Mouse (Mus musculus): ENCODE results near the gene Gm42791. TPM values are rescaled to one million over a fixed set of nuclear protein-coding genes. Genes with fewer than 3 reads are reported as not detected.

Gene Gm42791
- polyA plus RNA-seq (2015; fragmentation: Nextera tagmentation; extraction: Ambion mirVana) = 0.78 and 1.2 TPM in 2 replicates

DNA sequence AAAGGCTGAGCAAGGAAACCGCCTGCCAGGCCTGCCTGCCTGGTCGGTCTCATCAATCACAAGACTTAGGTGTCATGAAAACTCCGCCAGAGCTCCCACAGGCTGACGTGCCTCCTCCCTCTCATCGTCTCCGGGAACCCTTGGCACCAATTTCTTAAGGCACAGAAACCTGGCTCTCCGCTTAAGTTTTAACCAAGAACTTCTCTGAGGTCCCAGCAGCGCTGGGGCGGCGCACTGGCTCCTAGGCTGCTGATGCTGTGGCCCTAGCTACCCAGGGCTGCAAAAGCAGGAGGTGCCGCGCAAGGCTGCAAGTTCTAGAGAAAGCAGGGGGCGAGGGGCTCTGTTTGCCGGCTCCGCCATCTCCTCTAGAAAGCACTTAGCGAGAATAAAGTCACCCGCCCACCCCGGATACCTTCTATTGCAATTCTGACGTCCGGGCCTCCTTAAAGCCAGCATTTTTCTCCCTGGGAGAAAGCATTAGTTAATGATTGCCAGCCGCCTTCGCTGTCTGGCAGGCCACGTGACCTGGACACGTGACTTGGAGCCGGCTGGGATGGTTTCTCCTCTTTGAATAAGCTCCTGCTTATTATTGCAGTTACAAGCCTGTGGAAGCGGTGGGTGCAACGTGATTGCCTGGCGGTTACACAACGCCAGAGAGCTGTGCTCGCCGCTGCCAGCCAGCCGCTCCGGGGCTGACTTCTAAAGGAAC lies at the start of gene Gm42791:
Gene Gm42791 (minus strand): TSS at position 442 of the 709 bp plus-strand sequence.
- Histone ChIP-seq H3K36me3 (ENCODE audit: insufficient read depth, low read length) (no peaks in the 10 kb centered on the region), H3K9me3 (ENCODE audit: low read length) (no peaks in the 10 kb centered on the region), H3K27me3 (replicated peaks; ENCODE audit: insufficient read depth, low read length) (no peaks in the 10 kb centered on the region), H3K27ac (ENCODE audit: low read length) (peak within 1 kb of the TSS; percentile 90), H3K4me3 (ENCODE audit: low read depth, low read length) (peak within 1 kb of the TSS; percentile 37), H3K4me1 (ENCODE audit: insufficient read depth, low read depth, low read length) (no peaks in the 10 kb centered on the region), H3K4me2 (replicated peaks; ENCODE audit: low read depth, low read length) (peak within 1 kb of the TSS; percentile 70), H3K9ac (replicated peaks; ENCODE audit: low read depth) (peak within 1 kb of the TSS; percentile 5)
- under 1% methylated on average over 33 of the region's 33 CpGs for WGBS
- peak; percentile 80 for TF ChIP-seq EP300 (IDR thresholded peaks at IDR 0.05)
- no peak for TF ChIP-seq CTCF (IDR thresholded peaks at IDR 0.05)
- ATAC-seq (peak; percentile 93), DNase-seq (ENCODE audit: low spot score) (peak; percentile 97)

DNA sequence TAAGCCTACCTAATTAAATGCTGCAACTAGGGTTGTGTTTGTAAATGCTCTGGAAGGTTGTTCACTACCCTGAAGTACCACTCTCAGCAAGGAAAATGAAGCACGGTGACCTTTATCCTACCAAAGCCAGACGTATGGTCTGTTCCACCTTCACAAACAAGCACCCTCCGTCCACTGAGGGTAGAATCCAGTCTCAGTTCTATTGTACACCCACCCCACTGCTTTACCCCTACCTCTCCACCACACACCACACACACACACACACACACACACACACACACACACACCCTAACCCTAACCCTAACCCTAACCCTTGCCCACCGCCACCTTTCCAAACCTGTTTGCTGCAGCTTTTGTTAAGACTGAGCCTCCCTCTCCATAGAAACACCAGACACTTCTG lies 49.1 kb upstream of the Gm42791 start:
- ATAC-seq (no peak), DNase-seq (ENCODE audit: low spot score) (no peak)
- 58% methylated on average over 4 of the region's 4 CpGs for WGBS
- Histone ChIP-seq H3K4me3 (ENCODE audit: low read depth, low read length) (no peak overlapping the region), H3K27ac (ENCODE audit: low read length) (no peak overlapping the region), H3K4me2 (replicated peaks; ENCODE audit: low read depth, low read length) (no peak overlapping the region), H3K27me3 (replicated peaks; ENCODE audit: insufficient read depth, low read length) (no peaks in the 10 kb centered on the region), H3K9ac (replicated peaks; ENCODE audit: low read depth) (no peak overlapping the region), H3K9me3 (ENCODE audit: low read length) (no peaks in the 10 kb centered on the region), H3K36me3 (ENCODE audit: insufficient read depth, low read length) (peaks cover 6% of the 10 kb centered on the region; the same call in 1 of the 2 replicates), H3K4me1 (ENCODE audit: insufficient read depth, low read depth, low read length) (no peaks in the 10 kb centered on the region)
- no peak for TF ChIP-seq CTCF (IDR thresholded peaks at IDR 0.05)
- no peak for TF ChIP-seq EP300 (IDR thresholded peaks at IDR 0.05)

GRCm38 (mm10) chr5:149043240-149043639 lies 48.3 kb upstream of the Gm42791 start:
- Histone ChIP-seq H3K36me3 (ENCODE audit: insufficient read depth, low read length) (peaks cover 6% of the 10 kb centered on the region; the same call in 1 of the 2 replicates), H3K4me3 (ENCODE audit: low read depth, low read length) (no peak overlapping the region), H3K4me1 (ENCODE audit: insufficient read depth, low read depth, low read length) (no peaks in the 10 kb centered on the region), H3K9ac (replicated peaks; ENCODE audit: low read depth) (no peak overlapping the region), H3K9me3 (ENCODE audit: low read length) (no peaks in the 10 kb centered on the region), H3K27me3 (replicated peaks; ENCODE audit: insufficient read depth, low read length) (no peaks in the 10 kb centered on the region), H3K4me2 (replicated peaks; ENCODE audit: low read depth, low read length) (no peak overlapping the region), H3K27ac (ENCODE audit: low read length) (no peak overlapping the region)
- TF ChIP-seq EP300 (IDR thresholded peaks at IDR 0.05) (no peak), CTCF (IDR thresholded peaks at IDR 0.05) (no peak)
- ATAC-seq (no peak), DNase-seq (ENCODE audit: low spot score) (no peak)
- 83% methylated on average over 6 of the region's 6 CpGs for WGBS

DNA sequence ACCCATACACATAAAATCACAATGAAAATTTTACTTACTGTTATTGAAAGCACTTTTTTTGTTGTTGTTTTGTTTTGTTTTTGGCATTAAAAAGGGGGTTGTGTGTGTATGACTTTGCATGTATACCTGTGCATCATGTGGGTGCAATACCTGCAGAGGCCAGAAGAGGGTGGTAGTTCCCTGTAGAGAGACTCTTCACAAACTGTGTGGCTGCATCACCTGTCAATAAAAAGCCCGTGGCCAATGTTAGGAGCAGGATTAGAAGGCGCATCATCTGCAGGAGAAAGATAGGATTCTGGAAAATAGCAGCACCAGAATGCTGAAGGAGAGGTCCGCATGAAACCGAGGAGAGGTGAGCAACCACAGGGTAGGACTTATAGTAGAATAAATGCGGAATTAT lies 44.9 kb upstream of the Gm42791 start:
- Histone ChIP-seq H3K4me3 (ENCODE audit: low read depth, low read length) (no peak overlapping the region), H3K27me3 (replicated peaks; ENCODE audit: insufficient read depth, low read length) (no peaks in the 10 kb centered on the region), H3K36me3 (ENCODE audit: insufficient read depth, low read length) (no peaks in the 10 kb centered on the region), H3K27ac (ENCODE audit: low read length) (no peak overlapping the region), H3K9me3 (ENCODE audit: low read length) (no peaks in the 10 kb centered on the region), H3K4me1 (ENCODE audit: insufficient read depth, low read depth, low read length) (no peaks in the 10 kb centered on the region), H3K9ac (replicated peaks; ENCODE audit: low read depth) (no peak overlapping the region), H3K4me2 (replicated peaks; ENCODE audit: low read depth, low read length) (no peak overlapping the region)
- 70% methylated on average over 5 of the region's 5 CpGs for WGBS
- peak; percentile 32 for DNase-seq (ENCODE audit: low spot score)
- ATAC-seq = no peak
- no peak for TF ChIP-seq EP300 (IDR thresholded peaks at IDR 0.05)
- TF ChIP-seq CTCF (IDR thresholded peaks at IDR 0.05) = peak; percentile 72

DNA sequence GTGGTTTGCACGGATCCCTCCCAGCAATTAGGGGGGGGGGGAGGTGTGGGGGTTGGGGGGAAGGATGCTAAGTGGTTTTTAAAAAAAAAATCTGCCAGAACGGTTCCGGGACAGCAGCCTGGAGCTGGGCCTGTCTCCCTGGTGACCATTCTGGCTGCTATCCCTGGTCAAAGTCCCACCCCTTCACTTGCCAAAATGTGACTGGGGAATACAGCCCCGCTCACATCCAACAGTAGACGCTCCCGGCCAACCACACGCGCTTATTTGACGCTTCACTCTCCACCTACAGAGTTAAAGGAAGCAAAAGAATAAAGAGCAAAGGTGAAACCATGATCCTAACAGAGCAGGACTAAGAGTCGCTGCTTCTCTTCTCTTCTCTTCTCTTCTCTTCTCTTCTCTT lies 42.8 kb upstream of the Gm42791 start:
- no peak overlapping the region for H3K4me3 ChIP-seq (ENCODE audit: low read depth, low read length)
- no peaks in the 10 kb centered on the region for H3K36me3 ChIP-seq (ENCODE audit: insufficient read depth, low read length)
- H3K9ac ChIP-seq (replicated peaks; ENCODE audit: low read depth) = no peak overlapping the region
- ATAC-seq (no peak), DNase-seq (ENCODE audit: low spot score) (peak; percentile 56)
- TF ChIP-seq CTCF (IDR thresholded peaks at IDR 0.05) (no peak), EP300 (IDR thresholded peaks at IDR 0.05) (no peak)
- no peaks in the 10 kb centered on the region for H3K4me1 ChIP-seq (ENCODE audit: insufficient read depth, low read depth, low read length)
- H3K4me2 ChIP-seq (replicated peaks; ENCODE audit: low read depth, low read length) = no peak overlapping the region
- no peak overlapping the region for H3K27ac ChIP-seq (ENCODE audit: low read length)
- H3K9me3 ChIP-seq (ENCODE audit: low read length) = no peaks in the 10 kb centered on the region
- no peaks in the 10 kb centered on the region for H3K27me3 ChIP-seq (replicated peaks; ENCODE audit: insufficient read depth, low read length)
- whole genome bisulfite sequencing = 21% methylated on average over 10 of the region's 10 CpGs

- WGBS = 94% methylated on average over 3 of the region's 3 CpGs
- no peak for ATAC-seq
- Histone ChIP-seq H3K36me3 (ENCODE audit: insufficient read depth, low read length) (no peaks in the 10 kb centered on the region), H3K9me3 (ENCODE audit: low read length) (no peaks in the 10 kb centered on the region), H3K4me3 (ENCODE audit: low read depth, low read length) (no peak overlapping the region), H3K9ac (replicated peaks; ENCODE audit: low read depth) (no peak overlapping the region), H3K27ac (ENCODE audit: low read length) (no peak overlapping the region), H3K27me3 (replicated peaks; ENCODE audit: insufficient read depth, low read length) (no peaks in the 10 kb centered on the region), H3K4me2 (replicated peaks; ENCODE audit: low read depth, low read length) (no peak overlapping the region), H3K4me1 (ENCODE audit: insufficient read depth, low read depth, low read length) (no peaks in the 10 kb centered on the region; the same call in 1 of the 2 replicates)
- DNase-seq (ENCODE audit: low spot score) = no peak
- TF ChIP-seq EP300 (IDR thresholded peaks at IDR 0.05) = no peak
- TF ChIP-seq CTCF (IDR thresholded peaks at IDR 0.05) = peak; percentile 32
Observed at GRCm38 (mm10) chr5:149036920-149037319, 42.0 kb upstream of the Gm42791 start.

Measured in lung, postnatal 0 days (tissue).